Mouse (Mus musculus): ENCODE measurements at regions not wholly inside any gene's neighbourhood (a gene's known extent, or its start where the extent isn't known, plus 50 kb on each side); places are given as distances from the start of the nearest gene placed in this dataset.

- DNase-seq (ENCODE audit: low spot score in 2 of 2) = no peak
These were observed 220.9 kb downstream of the Arpp21 start for GRCm38 (mm10) chr9:112014796-112015195.

GRCm38 (mm10) chr9:111994401-111994800 is 241.3 kb downstream of the Arpp21 start:
- DNase-seq (ENCODE audit: low spot score in 2 of 2) = no peak

- DNase-seq (ENCODE audit: low spot score in 2 of 2) = no peak
These were observed 241.9 kb downstream of the Arpp21 start for GRCm38 (mm10) chr9:111993844-111994243.

- DNase-seq (ENCODE audit: low spot score in 2 of 2) = no peak
These were observed 245.7 kb downstream of the Arpp21 start for GRCm38 (mm10) chr9:111990060-111990459.

- no peak for DNase-seq (ENCODE audit: low spot score in 2 of 2)
These were observed 272.2 kb downstream of the Arpp21 start for GRCm38 (mm10) chr9:111963405-111964037.

- DNase-seq (ENCODE audit: low spot score in 2 of 2) = no peak
These were observed 267.7 kb upstream of the Stac start for GRCm38 (mm10) chr9:111957799-111958198.

GRCm38 (mm10) chr9:111939271-111940067 is 249.3 kb upstream of the Stac start:
- DNase-seq (ENCODE audit: low spot score in 2 of 2) = no peak

- no peak for DNase-seq (ENCODE audit: low spot score in 2 of 2)
These were observed 242.3 kb upstream of the Stac start for GRCm38 (mm10) chr9:111932455-111932854.

- DNase-seq (ENCODE audit: low spot score in 2 of 2) = peak; percentile 72 to 74
These were observed 228.3 kb upstream of the Stac start for GRCm38 (mm10) chr9:111918275-111918940.

GRCm38 (mm10) chr9:111916684-111917535 is 226.8 kb upstream of the Stac start:
- DNase-seq (ENCODE audit: low spot score in 2 of 2) = peak; percentile 24 to 40

GRCm38 (mm10) chr9:111908806-111909205 is 218.7 kb upstream of the Stac start:
- no peak for DNase-seq (ENCODE audit: low spot score in 2 of 2)

- no peak for DNase-seq (ENCODE audit: low spot score in 2 of 2)
These were observed 210.0 kb upstream of the Stac start for GRCm38 (mm10) chr9:111900196-111900595.

GRCm38 (mm10) chr9:111897626-111898025 is 207.5 kb upstream of the Stac start:
- no peak for DNase-seq (ENCODE audit: low spot score in 2 of 2)

GRCm38 (mm10) chr9:111879710-111880109 is 189.6 kb upstream of the Stac start:
- no peak for DNase-seq (ENCODE audit: low spot score in 2 of 2)

GRCm38 (mm10) chr9:111876846-111877245 is 186.7 kb upstream of the Stac start:
- DNase-seq (ENCODE audit: low spot score in 2 of 2) = peak in 1 of 2 experiments; percentile 21

- DNase-seq (ENCODE audit: low spot score in 2 of 2) = no peak
These were observed 180.3 kb upstream of the Stac start for GRCm38 (mm10) chr9:111870466-111870865.

GRCm38 (mm10) chr9:111869801-111870382 is 179.7 kb upstream of the Stac start:
- no peak for DNase-seq (ENCODE audit: low spot score in 2 of 2)

GRCm38 (mm10) chr9:111858051-111858450 is 167.9 kb upstream of the Stac start:
- no peak for DNase-seq (ENCODE audit: low spot score in 2 of 2)

GRCm38 (mm10) chr9:111854976-111855375 is 164.8 kb upstream of the Stac start:
- DNase-seq (ENCODE audit: low spot score in 2 of 2) = no peak

- no peak for DNase-seq (ENCODE audit: low spot score in 2 of 2)
These were observed 156.2 kb upstream of the Stac start for GRCm38 (mm10) chr9:111846366-111846765.

- DNase-seq (ENCODE audit: low spot score in 2 of 2) = no peak
These were observed 151.0 kb upstream of the Stac start for GRCm38 (mm10) chr9:111841151-111841550.
